Mouse (Mus musculus) cerebellum, adult 2 months (tissue): ENCODE data around the gene Ddx56. TPM values are rescaled to one million over a fixed set of nuclear protein-coding genes. Genes with fewer than 3 reads are reported as not detected.
A peak's percentile ranks its signal among the peaks of the same experiment; 100 is the strongest.

Experiments
- DNase-seq, 2 experiments: peaks; one replicate each; pipeline ENCODE4 v3.0.0; 2021
- H3K27ac ChIP-seq: fragments of 200-500 bp; 2 replicates; pipeline ENCODE4 v1.5.1; 2012; ENCODE audit warnings: low read length, control low read depth, inconsistent platforms; ENCODE audit not compliant: insufficient read depth
- H3K27me3 ChIP-seq: fragments of 200-500 bp; 2 replicates; pipeline ENCODE4 v1.6.1; 2012; ENCODE audit warnings: inconsistent platforms, mild to moderate bottlenecking, low read length, moderate library complexity; ENCODE audit not compliant: control insufficient read depth, insufficient read depth
- H3K4me1 ChIP-seq: fragments of 200-500 bp; 2 replicates; pipeline ENCODE4 v1.6.1; 2011; ENCODE audit warnings: low read length; ENCODE audit not compliant: control insufficient read depth, insufficient read depth
- H3K4me3 ChIP-seq: fragments of 200-500 bp; replicated peaks from 2 replicates; pipeline ENCODE3; 2011; ENCODE audit warnings: mild to moderate bottlenecking, low read depth, low read length, control low read depth; ENCODE audit not compliant: insufficient read depth
- CTCF ChIP-seq: fragments of 200-500 bp; IDR thresholded peaks from 2 replicates; pipeline ENCODE4 v1.5.1; 2011; ENCODE audit warnings: low read depth, mild to moderate bottlenecking, control low read depth, low read length, moderate library complexity, borderline replicate concordance; ENCODE audit not compliant: insufficient read depth
- POLR2A ChIP-seq: fragments of 200-500 bp; IDR thresholded peaks from 2 replicates; pipeline ENCODE4 v1.6.1; 2011; ENCODE audit warnings: low read length, control low read depth, borderline replicate concordance; ENCODE audit not compliant: insufficient read depth
- WGBS: fragments of 180-500 bp; shearing (Covaris S2); methylation state at CpG from one replicate; pipeline ENCODE4 v1.1.7; 2018; 5-methylcytosine and 5-hydroxymethylcytosine counted together
- polyA plus RNA-seq: library from polyadenylated mRNA; depleted of rRNA; stranded (reverse); fragments of >200 nt; gene quantifications from 2 replicates; pipeline ENCODE4 v1.2.3, GENCODE M21; 2012; rRNA removed

Ddx56 gene
- polyA plus RNA-seq: 48.5 and 49.4 TPM in 2 replicates

GRCm38 (mm10) chr11:6267320-6268254, at the start of gene Ddx56:
Gene Ddx56, minus strand, starts transcription at chr11:6267772.
- Histone ChIP-seq H3K27ac (peak within 1 kb of the TSS; percentile 74), H3K27me3 (no peaks in the 10 kb centered on the region), H3K4me1 (peaks cover 6% of the 10 kb centered on the region; the same call in 1 of the 2 replicates), H3K4me3 (peak within 1 kb of the TSS; percentile 71)
- DNase-seq: peak; percentile 93 to 95
- TF ChIP-seq CTCF: no peak
- peak; percentile 85; the same call in 1 of the 2 replicates for TF ChIP-seq POLR2A
- 1% methylated on average over 50 of the region's 50 CpGs for WGBS

- Histone ChIP-seq H3K27me3 (no peaks in the 10 kb centered on the region), H3K27ac (no peak overlapping the region), H3K4me3 (no peak overlapping the region), H3K4me1 (peaks cover 21% of the 10 kb centered on the region)
- WGBS: 31% methylated on average over 11 of the region's 11 CpGs
- no peak for DNase-seq
- no peak for TF ChIP-seq POLR2A
These were observed 49.2 kb upstream of the Ddx56 start for GRCm38 (mm10) chr11:6316821-6317220.

- WGBS: 82% methylated on average over 7 of the region's 7 CpGs
- no peak for TF ChIP-seq POLR2A
- TF ChIP-seq CTCF: no peak
- Histone ChIP-seq H3K4me3 (no peak overlapping the region), H3K4me1 (peaks cover 17% of the 10 kb centered on the region), H3K27ac (no peak overlapping the region), H3K27me3 (no peaks in the 10 kb centered on the region)
- no peak for DNase-seq
These were observed 46.4 kb upstream of the Ddx56 start for GRCm38 (mm10) chr11:6313874-6314406.

GRCm38 (mm10) chr11:6308181-6308580, 40.6 kb upstream of the Ddx56 start:
- TF ChIP-seq POLR2A (no peak), CTCF (no peak)
- Histone ChIP-seq H3K4me3 (no peak overlapping the region), H3K27ac (no peak overlapping the region), H3K4me1 (peaks cover 4% of the 10 kb centered on the region; the same call in 1 of the 2 replicates), H3K27me3 (no peaks in the 10 kb centered on the region)
- no peak for DNase-seq
- 88% methylated on average over 4 of the region's 4 CpGs for WGBS

GRCm38 (mm10) chr11:6305943-6306430, 38.4 kb upstream of the Ddx56 start:
- peaks cover 4% of the 10 kb centered on the region; the same call in 1 of the 2 replicates for H3K4me1 ChIP-seq
- no peak for DNase-seq
- H3K4me3 ChIP-seq: no peak overlapping the region
- no peaks in the 10 kb centered on the region for H3K27me3 ChIP-seq
- TF ChIP-seq CTCF (no peak), POLR2A (no peak)
- WGBS: 66% methylated on average over 1 of the region's 1 CpGs
- no peak overlapping the region for H3K27ac ChIP-seq

GRCm38 (mm10) chr11:6302793-6303192, 35.2 kb upstream of the Ddx56 start:
- Histone ChIP-seq H3K27ac (no peak overlapping the region), H3K4me1 (peaks cover 4% of the 10 kb centered on the region; the same call in 1 of the 2 replicates), H3K4me3 (no peak overlapping the region), H3K27me3 (no peaks in the 10 kb centered on the region)
- TF ChIP-seq CTCF (no peak), POLR2A (no peak)
- no peak for DNase-seq
- WGBS: 85% methylated on average over 2 of the region's 2 CpGs

GRCm38 (mm10) chr11:6299435-6299834, 31.9 kb upstream of the Ddx56 start:
- Histone ChIP-seq H3K27ac (no peak overlapping the region), H3K4me3 (no peak overlapping the region), H3K27me3 (no peaks in the 10 kb centered on the region), H3K4me1 (no peaks in the 10 kb centered on the region; the same call in 1 of the 2 replicates)
- TF ChIP-seq POLR2A: no peak
- TF ChIP-seq CTCF: no peak
- 84% methylated on average over 2 of the region's 2 CpGs for WGBS
- no peak for DNase-seq

- Histone ChIP-seq H3K27me3 (no peaks in the 10 kb centered on the region), H3K27ac (no peak overlapping the region), H3K4me3 (no peak overlapping the region), H3K4me1 (peaks cover 2% of the 10 kb centered on the region; the same call in 1 of the 2 replicates)
- DNase-seq: no peak
- no peak for TF ChIP-seq CTCF
- TF ChIP-seq POLR2A: no peak
These were observed 28.5 kb upstream of the Ddx56 start for GRCm38 (mm10) chr11:6296077-6296476.
